8 mouse cellular contexts compared by ENCODE assay signal in the genomic region with DNA sequence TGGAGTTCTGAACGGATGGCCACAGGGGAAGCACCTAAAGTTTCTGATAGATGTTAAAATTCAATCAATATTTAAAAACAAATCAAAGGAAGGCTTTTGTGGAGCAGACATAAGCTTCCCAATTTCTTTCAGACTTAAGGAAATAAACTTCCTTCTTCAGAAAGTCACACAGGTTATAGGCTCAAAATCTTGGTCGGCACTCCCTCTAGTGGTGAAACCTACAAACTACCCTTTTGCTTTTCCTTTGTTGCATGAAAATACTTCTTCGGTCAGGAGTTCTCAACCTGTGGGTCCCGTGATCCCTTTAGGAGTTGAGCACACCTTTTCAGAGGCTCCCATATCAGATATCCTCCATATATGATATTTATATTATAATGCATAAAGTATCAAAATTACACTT.
DNase-seq lines count a peak whose midpoint lies in the region; TF ChIP-seq lines count a peak whose summit lies in the region.

No protein-coding gene starts in this region.

- no peaks in the 10 kb centered on the region for H3K27me3 ChIP-seq in ES-Bruce4 (ENCODE audit: control insufficient read depth, insufficient read depth, low read length, poor library complexity, severe bottlenecking)
- no peaks in the 10 kb centered on the region for H3K27me3 ChIP-seq in forebrain, embryonic 10.5 days (ENCODE audit: poor library complexity, severe bottlenecking)

- WGBS in forebrain, embryonic 10.5 days: 37% methylated on average over 4 of the region's 4 CpGs

- DNase-seq in kidney, adult 9 months: peak; percentile 31
- DNase-seq in kidney, adult 11 months: no peak
- DNase-seq in adrenal gland, postnatal 36 days: peak; percentile 2 to 29
- DNase-seq in forebrain, embryonic 10.5 days (ENCODE audit: extremely low spot score, low spot score): peak; percentile 25
- DNase-seq in kidney, postnatal 14 days: peak; percentile 12
- peak; percentile 1 for DNase-seq in naive thymus-derived CD4-positive, alpha-beta T cell, adult 2 months (ENCODE audit: low read depth)
- no peak for DNase-seq in ovary, adult 18-20 months (ENCODE audit: low spot score)

- no peaks in the 10 kb centered on the region for H3K9me3 ChIP-seq in ES-Bruce4 (replicated peaks; ENCODE audit: control insufficient read depth, insufficient read depth, low read length, poor library complexity, severe bottlenecking)
- no peaks in the 10 kb centered on the region for H3K9me3 ChIP-seq in forebrain, embryonic 10.5 days

- no peak for TF ChIP-seq POLR2A in ES-Bruce4 (IDR thresholded peaks at IDR 0.05; ENCODE audit: insufficient read depth, low read length)

- H3K4me3 ChIP-seq in ES-Bruce4 (ENCODE audit: low read depth, low read length): no peak overlapping the region
- H3K4me3 ChIP-seq in forebrain, embryonic 10.5 days: no peak overlapping the region

- H3K4me1 ChIP-seq in ES-Bruce4 (ENCODE audit: control insufficient read depth, insufficient read depth, low read length): no peaks in the 10 kb centered on the region
- H3K4me1 ChIP-seq in forebrain, embryonic 10.5 days: no peaks in the 10 kb centered on the region

- TF ChIP-seq CTCF in ES-Bruce4 (IDR thresholded peaks at IDR 0.05; ENCODE audit: low read depth, low read length): peak; percentile 0

- no peak for TF ChIP-seq EP300 in ES-Bruce4 (IDR thresholded peaks at IDR 0.05; ENCODE audit: insufficient read depth, low read depth, low read length)

- H3K9ac ChIP-seq in ES-Bruce4 (ENCODE audit: low read depth, poor library complexity, severe bottlenecking): no peak overlapping the region

- H3K36me3 ChIP-seq in ES-Bruce4 (ENCODE audit: control insufficient read depth, insufficient read depth, low read length, poor library complexity, severe bottlenecking): no peaks in the 10 kb centered on the region
- no peaks in the 10 kb centered on the region for H3K36me3 ChIP-seq in forebrain, embryonic 10.5 days (replicated peaks)

- H3K27ac ChIP-seq in ES-Bruce4 (ENCODE audit: insufficient read depth, low read length): no peak overlapping the region
- no peak overlapping the region for H3K27ac ChIP-seq in forebrain, embryonic 10.5 days

Comparison
In these comparisons a context has a peak if more than half of its experiments do, and no peak if none do; other contexts are left out.
1. DNase-seq: peak in kidney, adult 9 months (single experiment), adrenal gland, postnatal 36 days (2 of 2), forebrain, embryonic 10.5 days (single experiment), kidney, postnatal 14 days (single experiment) and naive thymus-derived CD4-positive, alpha-beta T cell, adult 2 months (single experiment); none in kidney, adult 11 months (single experiment) and ovary, adult 18-20 months (single experiment).